In genomic region chr1:188810631-188811030, GRCm38 (mm10) we compare ENCODE assay signal across 14 mouse cellular contexts.
"Had no signal": no experiment of that assay in that cellular context is flagged by ENCODE, and none has a peak within 500 bp of the region (broad histone marks: within the 10 kb centered on the region; RNA-seq: fewer than 3 reads in every experiment).

No protein-coding gene starts in this region.

- H3K36me3 ChIP-seq: kidney, embryonic 15.5 days; limb, embryonic 13.5 days; midbrain, embryonic 15.5 days; neural tube, embryonic 13.5 days had no signal

- H3K4me3 ChIP-seq: kidney, embryonic 15.5 days; limb, embryonic 13.5 days; midbrain, embryonic 15.5 days; neural tube, embryonic 13.5 days had no signal

- DNase-seq: kidney, adult 2 months; kidney, postnatal 14 days; lung, embryonic 14.5 days; lung, postnatal 10 days; lung, postnatal 4 days; thymus, adult 18-20 months; thymus, postnatal 14 days had no signal

- H3K4me1 ChIP-seq: kidney, embryonic 15.5 days; midbrain, embryonic 15.5 days had no signal

- H3K9me3 ChIP-seq: kidney, embryonic 15.5 days; limb, embryonic 13.5 days; midbrain, embryonic 15.5 days; neural tube, embryonic 13.5 days had no signal

- H3K4me2 ChIP-seq: kidney, embryonic 15.5 days; limb, embryonic 13.5 days; lung, embryonic 14.5 days; midbrain, embryonic 11.5 days; midbrain, embryonic 15.5 days; neural tube, embryonic 13.5 days had no signal

- ATAC-seq: intestine, embryonic 16.5 days; midbrain, embryonic 15.5 days had no signal

- H3K9ac ChIP-seq: kidney, embryonic 15.5 days; limb, embryonic 13.5 days; lung, embryonic 14.5 days; midbrain, embryonic 15.5 days; neural tube, embryonic 13.5 days had no signal

- H3K27ac ChIP-seq: kidney, embryonic 15.5 days; limb, embryonic 13.5 days; midbrain, embryonic 15.5 days; neural tube, embryonic 13.5 days; stomach, postnatal 0 days had no signal

- H3K27me3 ChIP-seq: kidney, embryonic 15.5 days; midbrain, embryonic 15.5 days had no signal
